ENCODE assay signal across 8 mouse cellular contexts in the genomic region with DNA sequence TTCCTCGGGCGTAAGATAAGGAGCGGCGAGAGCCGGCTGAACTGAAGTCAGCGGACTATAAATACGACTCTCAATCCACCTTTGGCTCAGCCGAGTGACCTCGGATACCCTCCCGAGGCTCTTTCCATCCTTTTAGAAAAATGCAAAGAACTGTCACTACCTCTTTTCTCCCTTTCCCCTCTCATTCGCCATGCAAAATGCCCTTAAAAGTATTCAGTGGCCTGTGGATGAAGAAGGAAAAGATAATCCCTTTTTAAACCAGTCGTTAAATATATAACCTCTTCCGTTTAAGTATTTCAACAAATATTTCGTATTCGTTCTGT. TPM values are rescaled to one million over a fixed set of nuclear protein-coding genes. Genes with fewer than 3 reads are reported as not detected.
A peak's percentile ranks its signal among the peaks of the same experiment; 100 is the strongest.
DNase-seq lines count a peak whose midpoint lies in the region; ATAC-seq and TF ChIP-seq lines count a peak whose summit lies in the region.

A gene (minus strand): TSS at position 17 of the 323 bp plus-strand sequence.

- no peak for TF ChIP-seq CTCF in lung, adult 2 months (IDR thresholded peaks at IDR 0.05; ENCODE audit: insufficient read depth, low read length)

- H3K36me3 ChIP-seq in embryonic facial prominence, embryonic 10.5 days (replicated peaks): no peaks in the 10 kb centered on the region
- no peaks in the 10 kb centered on the region for H3K36me3 ChIP-seq in heart, embryonic 16.5 days (ENCODE audit: control insufficient read depth, insufficient read depth)
- H3K36me3 ChIP-seq in limb, embryonic 12.5 days: no peaks in the 10 kb centered on the region

- peak within 1 kb of the TSS; percentile 96 for H3K9ac ChIP-seq in heart, embryonic 16.5 days (ENCODE audit: low read length)
- H3K9ac ChIP-seq in limb, embryonic 12.5 days (replicated peaks): peak within 1 kb of the TSS; percentile 99

- DNase-seq in lung, adult 2 months: no peak
- DNase-seq in lung, postnatal 10 days: no peak
- no peak for DNase-seq in embryonic facial prominence, embryonic 10.5 days (ENCODE audit: low spot score)
- DNase-seq in right cerebral cortex, postnatal 36 days (ENCODE audit: low spot score in 2 of 2): no peak
- no peak for DNase-seq in kidney, adult 18-20 months

- WGBS in lung, adult 2 months: 9% methylated on average over 15 of the region's 15 CpGs
- WGBS in embryonic facial prominence, embryonic 10.5 days: 8% methylated on average over 15 of the region's 15 CpGs
- WGBS in heart, embryonic 16.5 days: 8% methylated on average over 15 of the region's 15 CpGs
- WGBS in limb, embryonic 12.5 days: 6% methylated on average over 15 of the region's 15 CpGs

- H3K4me1 ChIP-seq in lung, adult 2 months (ENCODE audit: control insufficient read depth, insufficient read depth, low read length): peaks cover 8% of the 10 kb centered on the region
- H3K4me1 ChIP-seq in embryonic facial prominence, embryonic 10.5 days: peaks cover 44% of the 10 kb centered on the region
- peaks cover 45% of the 10 kb centered on the region for H3K4me1 ChIP-seq in heart, embryonic 16.5 days (ENCODE audit: control insufficient read depth, insufficient read depth, low read length)
- peaks cover 29% of the 10 kb centered on the region for H3K4me1 ChIP-seq in limb, embryonic 12.5 days (replicated peaks)

- no peaks in the 10 kb centered on the region for H3K9me3 ChIP-seq in embryonic facial prominence, embryonic 10.5 days
- no peaks in the 10 kb centered on the region for H3K9me3 ChIP-seq in heart, embryonic 16.5 days (replicated peaks; ENCODE audit: control insufficient read depth, low read length)
- H3K9me3 ChIP-seq in limb, embryonic 12.5 days: no peaks in the 10 kb centered on the region

- H3K27me3 ChIP-seq in embryonic facial prominence, embryonic 10.5 days (replicated peaks; ENCODE audit: low read depth, poor library complexity, severe bottlenecking): peaks cover 4% of the 10 kb centered on the region; the same call in 1 of the 2 replicates
- H3K27me3 ChIP-seq in heart, embryonic 16.5 days (ENCODE audit: control insufficient read depth, insufficient read depth, low read length): no peaks in the 10 kb centered on the region; the same call in 1 of the 2 replicates
- H3K27me3 ChIP-seq in limb, embryonic 12.5 days: no peaks in the 10 kb centered on the region

- peak within 1 kb of the TSS; percentile 66 for H3K4me2 ChIP-seq in heart, embryonic 16.5 days (ENCODE audit: low read depth, low read length)
- H3K4me2 ChIP-seq in limb, embryonic 12.5 days: peak within 1 kb of the TSS; percentile 65

- peak within 1 kb of the TSS; percentile 99 for H3K27ac ChIP-seq in embryonic facial prominence, embryonic 10.5 days (replicated peaks)
- H3K27ac ChIP-seq in heart, embryonic 16.5 days (ENCODE audit: low read length): peak within 1 kb of the TSS; percentile 99
- peak within 1 kb of the TSS; percentile 99 for H3K27ac ChIP-seq in limb, embryonic 12.5 days

- peak within 1 kb of the TSS; percentile 79 for H3K4me3 ChIP-seq in lung, adult 2 months (replicated peaks; ENCODE audit: extremely low read depth, low read depth, low read length)
- peak within 1 kb of the TSS; percentile 90 for H3K4me3 ChIP-seq in embryonic facial prominence, embryonic 10.5 days
- peak within 1 kb of the TSS; percentile 87 for H3K4me3 ChIP-seq in heart, embryonic 16.5 days (ENCODE audit: low read length)
- H3K4me3 ChIP-seq in limb, embryonic 12.5 days (replicated peaks): peak within 1 kb of the TSS; percentile 88

- TF ChIP-seq POLR2A in lung, adult 2 months (IDR thresholded peaks at IDR 0.05; ENCODE audit: borderline replicate concordance, extremely low read depth, low read depth, low read length): no peak

- no peak for ATAC-seq in heart, embryonic 16.5 days (replicated peaks; ENCODE audit: extremely low read depth, insufficient read depth, low FRiP score)
- no peak for ATAC-seq in limb, embryonic 12.5 days (ENCODE audit: insufficient number of reproducible peaks, insufficient read depth, low FRiP score, low TSS enrichment, low read depth)
- ATAC-seq in inflammation-experienced regulatory T-cells, adult 6 months: no peak

RNA-seq across cellular contexts. Expression of the gene that starts here (rescaled TPM):
- 7.5 and 15.3 TPM in 2 replicates for polyA plus RNA-seq in lung, adult 2 months (2012; rRNA removed)
- polyA plus RNA-seq in embryonic facial prominence, embryonic 10.5 days (2016; fragmentation: Nextera tagmentation; extraction: Ambion mirVana): 50.7 and 52.8 TPM in 2 replicates
- 27.8 and 36.4 TPM in 2 replicates for polyA plus RNA-seq in heart, embryonic 16.5 days (2015; fragmentation: Nextera tagmentation; extraction: Ambion mirVana)
- polyA plus RNA-seq in limb, embryonic 12.5 days (2016; fragmentation: Nextera tagmentation; extraction: Ambion mirVana): 67.4 and 74.3 TPM in 2 replicates
- polyA plus RNA-seq in inflammation-experienced regulatory T-cells, adult 6 months (2017; shearing (Covaris generic)): under 1 TPM; 0.36 to 0.40 (median 0.40) TPM
